Mouse (Mus musculus): ENCODE data around the gene Samt4. TPM values are rescaled to one million over a fixed set of nuclear protein-coding genes. Genes with fewer than 3 reads are reported as not detected.
"Not testable (repeated sequence)": the region's sequence is repeated elsewhere in the genome, so short reads cannot be mapped to it uniquely, and the experiment has no call there.

The Samt4 gene
- not detected for total RNA-seq (2021)
- long read RNA-seq, experiment 1, result 0 reads
- long read RNA-seq, experiment 2, result 0 reads

DNA sequence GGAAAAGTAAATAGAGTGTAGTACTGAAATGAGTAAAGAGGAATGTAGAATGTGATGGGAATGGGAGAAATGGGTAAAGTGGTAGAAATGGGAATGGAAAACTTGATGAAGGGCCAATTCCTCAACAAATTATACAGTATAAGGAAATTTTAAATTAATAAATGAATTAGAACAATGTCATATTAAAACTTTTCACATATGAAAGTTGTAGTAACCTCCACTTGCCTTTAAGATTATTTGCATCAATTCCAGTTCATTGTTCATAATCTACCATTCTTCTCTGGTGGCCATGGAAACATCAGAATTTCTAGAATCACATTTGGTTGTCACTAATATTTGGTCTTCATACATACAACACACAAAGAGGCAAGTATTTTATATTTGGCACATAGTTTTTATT, at the start of gene Samt4:
Gene Samt4 (plus strand): TSS at position 301 of the 400 bp plus-strand sequence.
- no peak within 1 kb of the TSS for H3K27ac ChIP-seq
- intact Hi-C loops (cut with DNase I), result no loop called here
- no peak for DNase-seq (ENCODE audit: extremely low spot score in 1 of 2, low spot score in 2 of 2)
- TF ChIP-seq CTCF (IDR thresholded peaks at IDR 0.05), result no peak
- H3K4me3 ChIP-seq, result no peak within 1 kb of the TSS

DNA sequence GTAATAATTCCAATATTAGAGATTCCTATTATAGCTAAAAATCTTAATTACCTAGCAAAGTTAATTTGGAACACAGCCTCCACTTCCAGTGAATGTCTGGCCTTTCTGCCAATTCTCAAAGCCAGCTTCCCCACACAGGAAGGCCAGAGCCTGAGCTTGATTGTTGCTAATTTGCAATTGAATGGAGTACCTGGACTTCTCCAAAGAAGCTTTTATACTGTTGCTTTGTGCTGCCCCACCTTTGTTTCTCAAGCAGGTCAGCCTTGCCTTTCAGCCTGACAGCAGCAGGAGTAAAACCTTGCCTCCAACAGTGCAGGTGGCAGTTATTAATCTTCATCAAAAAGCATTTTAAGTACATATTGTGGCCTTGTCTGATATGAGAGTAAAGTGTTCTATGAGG, 38.1 kb upstream of the Samt4 start:
- H3K4me3 ChIP-seq; H3K27ac ChIP-seq; intact Hi-C loops (cut with DNase I); DNase-seq (ENCODE audit: extremely low spot score in 1 of 2, low spot score in 2 of 2): not testable (repeated sequence)

DNA sequence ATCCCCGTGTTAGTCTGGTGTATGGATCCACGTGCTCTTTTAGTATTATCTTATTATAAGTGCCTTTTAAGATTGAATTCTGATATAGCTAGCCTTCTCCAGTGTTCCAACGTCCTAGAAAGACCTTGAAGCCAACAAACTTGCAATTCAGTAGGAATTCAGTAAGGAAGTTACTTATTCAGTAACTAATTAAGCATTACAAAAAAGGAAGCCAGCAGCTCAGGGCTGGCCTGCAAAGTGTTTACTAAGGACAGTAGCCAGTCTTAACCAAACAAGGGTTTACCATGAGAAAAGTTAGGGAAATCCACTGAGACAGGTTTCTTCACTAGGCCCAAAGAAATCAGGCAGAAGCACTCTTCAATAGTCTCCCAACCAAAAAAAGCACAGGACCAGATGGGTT, 13.4 kb upstream of the Samt4 start:
- H3K4me3 ChIP-seq; DNase-seq (ENCODE audit: extremely low spot score in 1 of 2, low spot score in 2 of 2); H3K27ac ChIP-seq; intact Hi-C loops (cut with DNase I): not testable (repeated sequence)

Other genes starting within 250 kb of the Samt4 start
- not detected for gene 4930524N10Rik, start 138.6 kb upstream of the Samt4 start, total RNA-seq (2021)
- gene Samt2, start 97.4 kb downstream of the Samt4 start, total RNA-seq (2021), result not detected